Mouse (Mus musculus) embryonic facial prominence, embryonic 14.5 days (tissue): Measurements from ENCODE around the gene 1700020L24Rik. TPM values are rescaled to one million over a fixed set of nuclear protein-coding genes. Genes with fewer than 3 reads are reported as not detected.
A peak's percentile ranks its signal among the peaks of the same experiment; 100 is the strongest.

Source experiments
- ATAC-seq: fragments of 200-750 bp; cut with Nextera tagmentation; 2 replicates; pipeline ENCODE4 v1.8.0; 2017; ENCODE audit warnings: low read depth, moderate number of reproducible peaks, moderate TSS enrichment
- DNase-seq: peaks from one replicate; pipeline ENCODE4 v3.0.0-alpha.2; 2015; ENCODE audit warnings: low spot score
- H3K27ac ChIP-seq: fragments of 300-500 bp; sonication (generic); replicated peaks from 2 replicates; pipeline ENCODE4 v1.5.1; 2014; ENCODE audit warnings: low read depth, mild to moderate bottlenecking, low read length, moderate library complexity
- H3K27me3 ChIP-seq: fragments of 300-500 bp; sonication (generic); replicated peaks from 2 replicates; pipeline ENCODE4 v1.6.1; 2014; ENCODE audit warnings: low read length; ENCODE audit not compliant: control insufficient read depth, insufficient read depth
- H3K36me3 ChIP-seq: fragments of 300-500 bp; sonication (generic); 2 replicates; pipeline ENCODE4 v1.6.1; 2014; ENCODE audit warnings: low read length, mixed read lengths; ENCODE audit not compliant: control insufficient read depth, insufficient read depth
- H3K4me1 ChIP-seq: fragments of 300-500 bp; sonication (generic); 2 replicates; pipeline ENCODE4 v1.6.1; 2014; ENCODE audit warnings: antibody characterized with exemption, low read length; ENCODE audit not compliant: control insufficient read depth, insufficient read depth
- H3K4me2 ChIP-seq: fragments of 300-500 bp; sonication (generic); 2 replicates; pipeline ENCODE4 v1.6.1; 2014; ENCODE audit warnings: low read depth, mild to moderate bottlenecking, low read length, moderate library complexity, mixed read lengths
- H3K4me3 ChIP-seq: fragments of 300-500 bp; sonication (generic); 2 replicates; pipeline ENCODE4 v1.5.1; 2014; ENCODE audit warnings: low read depth, mild to moderate bottlenecking, low read length
- H3K9ac ChIP-seq: fragments of 300-500 bp; sonication (generic); 2 replicates; pipeline ENCODE4 v1.6.1; 2014; ENCODE audit warnings: low read depth, mild to moderate bottlenecking, low read length, moderate library complexity, mixed read lengths
- H3K9me3 ChIP-seq: fragments of 300-500 bp; sonication (generic); 2 replicates; pipeline ENCODE4 v1.6.1; 2016; ENCODE audit warnings: low read length; ENCODE audit not compliant: control insufficient read depth
- WGBS: fragments of 180-500 bp; shearing (Covaris S2); extraction: QIAGEN DNeasy Blood & Tissue Kit; methylation state at CpG from one replicate; pipeline ENCODE4 v1.1.7; 2014; 5-methylcytosine and 5-hydroxymethylcytosine counted together
- polyA plus RNA-seq: library from polyadenylated mRNA; unstranded; fragments of >200 nt; fragmentation: Nextera tagmentation; extraction: Ambion mirVana; gene quantifications from 2 replicates; pipeline ENCODE4 v1.2.1, GENCODE M21; 2014

The 1700020L24Rik gene
- polyA plus RNA-seq, 1 experiment from 2014 or later, result 0.77 TPM

DNA sequence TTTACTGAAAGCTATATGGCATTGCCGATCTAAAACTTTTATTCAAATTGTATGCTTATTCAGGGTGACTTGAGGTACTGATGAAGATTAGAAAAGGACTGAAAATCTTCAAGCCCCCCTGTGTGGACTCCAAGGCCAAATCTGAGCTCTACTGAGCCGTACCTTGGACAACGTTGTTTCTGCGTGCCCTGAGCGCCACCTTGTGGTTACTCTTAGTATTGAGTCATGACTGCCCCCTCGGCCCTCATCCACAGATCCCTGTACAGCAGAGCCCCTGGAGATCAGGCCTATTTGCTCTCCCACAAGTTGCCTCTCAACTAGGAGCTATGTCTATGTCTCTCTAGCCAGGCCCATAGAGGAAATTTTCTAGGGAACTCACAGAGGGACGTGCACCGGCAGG is 12.8 kb upstream of the 1700020L24Rik start:
- no peaks in the 10 kb centered on the region for H3K9me3 ChIP-seq
- H3K4me1 ChIP-seq, result no peaks in the 10 kb centered on the region
- H3K4me2 ChIP-seq, result no peak overlapping the region
- WGBS, result 6% methylated on average over 8 of the region's 8 CpGs
- H3K4me3 ChIP-seq, result no peak overlapping the region
- peak; percentile 19; the same call in 1 of the 2 replicates for ATAC-seq
- no peak overlapping the region for H3K9ac ChIP-seq
- peak; percentile 50 for DNase-seq
- H3K27me3 ChIP-seq, result peaks cover 35% of the 10 kb centered on the region
- no peak overlapping the region for H3K27ac ChIP-seq
- H3K36me3 ChIP-seq, result no peaks in the 10 kb centered on the region

DNA sequence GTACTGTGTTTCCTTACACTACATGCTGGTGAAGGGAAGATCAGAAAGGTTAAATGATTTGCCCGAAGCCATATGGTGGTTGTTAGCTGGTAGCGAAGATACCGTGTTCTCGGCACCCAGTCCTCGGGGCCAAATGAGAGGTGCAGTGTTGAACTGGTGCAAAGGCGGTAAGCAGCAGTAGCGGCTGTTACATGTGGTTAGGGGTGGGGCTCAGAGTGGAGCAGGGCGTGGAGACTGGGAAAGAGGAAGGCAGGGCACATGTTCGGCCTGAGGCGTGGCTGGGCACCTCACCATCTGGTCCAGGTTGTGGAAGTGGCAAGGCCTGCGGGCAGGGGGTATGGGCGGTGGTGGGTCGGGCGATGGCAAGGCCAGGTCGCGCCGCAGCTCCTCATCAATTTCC is 10.5 kb upstream of the 1700020L24Rik start:
- Histone ChIP-seq H3K36me3 (no peaks in the 10 kb centered on the region), H3K27ac (no peak overlapping the region), H3K4me2 (no peak overlapping the region), H3K9ac (no peak overlapping the region), H3K4me1 (no peaks in the 10 kb centered on the region), H3K27me3 (peaks cover 16% of the 10 kb centered on the region), H3K9me3 (no peaks in the 10 kb centered on the region), H3K4me3 (no peak overlapping the region)
- WGBS, result 28% methylated on average over 16 of the region's 17 CpGs
- ATAC-seq, result no peak
- DNase-seq, result no peak

DNA sequence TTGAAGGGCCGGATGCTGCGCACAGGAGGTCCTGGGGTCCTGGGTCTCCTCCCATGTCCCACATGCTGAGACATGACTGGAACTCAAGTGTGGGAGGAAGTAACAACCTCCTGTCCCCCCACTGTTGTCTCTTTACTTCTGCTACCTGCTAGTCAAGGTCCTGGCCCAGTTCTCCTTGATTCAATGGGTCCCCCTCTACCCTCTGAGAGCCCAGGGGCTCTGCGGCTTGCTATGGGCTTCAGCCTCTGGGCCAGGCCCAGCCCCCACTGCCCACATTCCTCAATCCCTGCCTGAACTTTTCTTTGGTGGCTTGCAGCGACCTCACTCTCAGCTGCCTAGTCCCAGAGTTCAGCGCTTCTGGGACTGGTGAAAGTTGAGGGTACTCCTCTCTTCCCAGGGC is 8.1 kb upstream of the 1700020L24Rik start, which contains the start of gene Gas2l2:
Gene Gas2l2, minus strand, starts transcription at position 101 of the 400 bp plus-strand sequence.
- Histone ChIP-seq H3K36me3 (no peaks in the 10 kb centered on the region), H3K4me2 (peak within 1 kb of the TSS; percentile 18; the same call in 1 of the 2 replicates), H3K27me3 (peaks cover 14% of the 10 kb centered on the region), H3K9ac (no peak within 1 kb of the TSS), H3K4me3 (no peak within 1 kb of the TSS), H3K4me1 (no peaks in the 10 kb centered on the region), H3K9me3 (no peaks in the 10 kb centered on the region), H3K27ac (no peak within 1 kb of the TSS)
- no peak for ATAC-seq
- no peak for DNase-seq
- WGBS, result 59% methylated on average over 5 of the region's 5 CpGs

DNA sequence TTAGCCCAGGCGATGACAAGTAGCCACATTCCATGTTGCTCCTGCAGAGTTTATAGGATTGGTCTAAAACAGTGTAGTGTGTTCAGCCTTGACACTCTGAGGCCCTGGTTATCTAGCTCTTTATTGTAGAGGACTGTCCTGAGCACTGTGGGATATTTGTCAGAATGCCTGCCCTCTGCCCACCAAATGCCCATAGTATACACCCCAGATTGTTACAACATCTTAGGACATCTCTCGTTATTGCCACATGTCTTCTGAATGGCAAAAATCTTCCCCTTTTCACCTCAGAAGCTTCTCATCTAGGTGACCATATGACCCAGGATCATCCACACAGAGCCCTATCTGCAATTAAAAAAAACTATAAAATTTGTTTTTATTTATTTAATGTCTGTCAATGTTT is 4.9 kb upstream of the 1700020L24Rik start:
- ATAC-seq (no peak), DNase-seq (no peak)
- H3K4me3 ChIP-seq, result no peak overlapping the region
- H3K4me1 ChIP-seq, result no peaks in the 10 kb centered on the region
- no peaks in the 10 kb centered on the region for H3K36me3 ChIP-seq
- H3K9me3 ChIP-seq, result no peaks in the 10 kb centered on the region
- no peak overlapping the region for H3K4me2 ChIP-seq
- 76% methylated on average over 2 of the region's 2 CpGs for WGBS
- H3K27me3 ChIP-seq, result peaks cover 8% of the 10 kb centered on the region
- H3K27ac ChIP-seq, result no peak overlapping the region
- no peak overlapping the region for H3K9ac ChIP-seq

DNA sequence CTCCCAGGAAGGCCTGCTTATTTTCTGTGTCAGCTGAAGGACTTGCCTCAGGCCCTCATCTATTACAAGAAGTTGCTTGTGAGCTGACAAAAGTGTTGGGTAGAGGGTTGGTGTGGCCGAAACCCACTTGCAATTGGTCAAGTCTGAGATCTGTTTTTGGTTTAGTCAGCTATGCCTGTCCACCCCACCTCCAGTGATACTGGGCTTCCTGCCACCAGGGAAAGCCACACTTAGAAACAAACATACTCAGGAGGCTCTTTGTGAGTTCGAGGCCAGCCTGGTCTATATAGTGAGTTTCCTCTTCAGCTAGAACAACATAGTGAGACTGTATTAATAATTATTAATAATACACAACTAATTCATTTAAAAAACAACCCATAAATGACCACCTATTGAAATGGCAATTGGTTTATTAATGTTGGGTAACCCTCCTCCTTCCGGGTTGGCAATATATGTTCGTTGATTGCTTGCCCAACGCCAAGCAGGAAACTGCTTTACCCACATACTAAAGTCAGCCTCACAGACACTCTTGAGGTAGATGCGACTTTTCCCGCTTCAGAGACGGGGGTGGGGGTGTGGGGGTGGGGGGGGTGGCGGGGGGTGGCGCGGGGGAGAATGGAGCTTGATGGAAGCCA is 2.1 kb downstream of the 1700020L24Rik start:
- 43% methylated on average over 8 of the region's 11 CpGs for WGBS
- Histone ChIP-seq H3K27ac (no peak overlapping the region), H3K4me2 (peak overlapping the region; percentile 89), H3K9ac (peak overlapping the region; percentile 58), H3K4me1 (no peaks in the 10 kb centered on the region), H3K27me3 (peaks cover 41% of the 10 kb centered on the region), H3K36me3 (no peaks in the 10 kb centered on the region), H3K9me3 (no peaks in the 10 kb centered on the region), H3K4me3 (peak overlapping the region; percentile 66)
- no peak for ATAC-seq
- no peak for DNase-seq

DNA sequence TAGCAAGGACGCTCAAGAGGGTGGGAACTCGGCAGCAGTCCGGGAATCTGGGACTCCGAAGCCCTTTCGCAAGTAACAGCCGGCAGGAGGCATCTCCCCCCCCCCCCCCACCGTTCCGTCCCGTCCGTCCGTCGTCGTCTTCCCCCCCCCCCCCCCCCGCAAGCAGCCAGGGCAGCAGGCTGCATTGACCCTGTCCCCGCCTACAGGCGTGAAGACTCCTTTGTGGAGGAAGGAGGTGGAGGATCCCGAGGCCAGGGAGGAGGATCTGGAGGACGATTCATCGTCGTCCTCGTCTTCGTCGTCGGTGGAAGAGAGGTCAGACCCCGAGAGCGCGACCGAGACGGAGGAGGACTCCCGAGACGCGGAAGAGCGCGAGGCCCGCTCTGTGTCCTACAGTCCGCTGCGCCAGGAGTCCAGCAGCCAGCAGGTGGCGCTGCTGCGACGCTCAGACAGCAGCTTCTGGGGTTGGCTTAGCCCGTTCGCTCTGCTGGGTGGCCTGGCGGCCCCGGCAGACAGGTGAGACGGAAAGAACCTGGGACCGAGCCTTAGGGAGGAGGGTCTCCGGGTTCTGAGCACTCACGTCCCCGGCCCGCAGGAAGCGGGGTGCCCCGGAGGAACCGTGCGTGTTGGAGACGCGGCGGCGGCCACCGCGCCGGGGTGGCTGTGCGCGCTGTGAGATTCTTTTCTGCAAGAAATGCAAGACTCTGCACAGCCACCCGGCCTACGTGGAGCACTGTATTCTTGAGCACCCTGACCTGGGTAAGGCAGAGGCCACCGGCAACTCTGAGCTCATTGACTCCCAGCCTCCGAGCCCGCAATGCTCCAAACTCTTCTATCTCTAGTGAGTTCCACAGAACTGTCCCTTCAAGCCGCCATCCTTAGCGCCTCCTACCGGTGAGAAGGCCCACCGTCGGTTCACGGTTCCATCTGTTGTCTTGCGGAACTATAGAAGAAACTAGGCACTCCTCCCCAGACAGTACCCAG is 2.9 kb downstream of the 1700020L24Rik start:
- Histone ChIP-seq H3K9me3 (no peaks in the 10 kb centered on the region), H3K4me2 (peak overlapping the region; percentile 89), H3K4me1 (peaks cover 4% of the 10 kb centered on the region), H3K36me3 (no peaks in the 10 kb centered on the region), H3K27ac (no peak overlapping the region), H3K9ac (peak overlapping the region; percentile 58), H3K4me3 (peak overlapping the region; percentile 66), H3K27me3 (peaks cover 49% of the 10 kb centered on the region)
- WGBS, result under 1% methylated on average over 45 of the region's 75 CpGs
- ATAC-seq (peak; percentile 96), DNase-seq (peak; percentile 94)

DNA sequence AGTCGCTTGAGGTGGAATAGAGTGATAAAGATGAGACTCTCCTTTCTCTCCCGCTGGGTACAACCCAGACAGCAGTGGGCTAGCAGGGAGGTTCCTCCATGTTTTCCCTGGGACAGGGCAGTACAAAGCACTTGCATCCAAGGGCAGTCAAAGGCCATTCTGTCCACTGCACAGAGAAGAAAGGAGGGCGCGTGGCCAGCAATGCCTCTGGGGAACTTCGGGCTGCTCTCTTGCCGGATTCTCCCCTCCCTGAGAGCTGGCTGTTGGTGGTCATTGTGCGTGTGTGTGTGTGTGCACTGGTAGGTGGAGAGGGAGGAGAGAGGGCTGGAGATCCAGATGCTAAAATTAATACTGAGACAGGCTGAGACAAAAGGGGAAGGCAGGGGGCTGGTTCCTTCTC is 3.8 kb downstream of the 1700020L24Rik start:
- H3K4me3 ChIP-seq, result peak overlapping the region; percentile 66; the same call in 1 of the 2 replicates
- H3K27me3 ChIP-seq, result peaks cover 54% of the 10 kb centered on the region
- no peak overlapping the region for H3K9ac ChIP-seq
- ATAC-seq (no peak), DNase-seq (no peak)
- WGBS, result 36% methylated on average over 7 of the region's 7 CpGs
- H3K4me1 ChIP-seq, result peaks cover 4% of the 10 kb centered on the region
- no peaks in the 10 kb centered on the region for H3K36me3 ChIP-seq
- H3K27ac ChIP-seq, result no peak overlapping the region
- H3K9me3 ChIP-seq, result no peaks in the 10 kb centered on the region
- peak overlapping the region; percentile 89; the same call in 1 of the 2 replicates for H3K4me2 ChIP-seq

DNA sequence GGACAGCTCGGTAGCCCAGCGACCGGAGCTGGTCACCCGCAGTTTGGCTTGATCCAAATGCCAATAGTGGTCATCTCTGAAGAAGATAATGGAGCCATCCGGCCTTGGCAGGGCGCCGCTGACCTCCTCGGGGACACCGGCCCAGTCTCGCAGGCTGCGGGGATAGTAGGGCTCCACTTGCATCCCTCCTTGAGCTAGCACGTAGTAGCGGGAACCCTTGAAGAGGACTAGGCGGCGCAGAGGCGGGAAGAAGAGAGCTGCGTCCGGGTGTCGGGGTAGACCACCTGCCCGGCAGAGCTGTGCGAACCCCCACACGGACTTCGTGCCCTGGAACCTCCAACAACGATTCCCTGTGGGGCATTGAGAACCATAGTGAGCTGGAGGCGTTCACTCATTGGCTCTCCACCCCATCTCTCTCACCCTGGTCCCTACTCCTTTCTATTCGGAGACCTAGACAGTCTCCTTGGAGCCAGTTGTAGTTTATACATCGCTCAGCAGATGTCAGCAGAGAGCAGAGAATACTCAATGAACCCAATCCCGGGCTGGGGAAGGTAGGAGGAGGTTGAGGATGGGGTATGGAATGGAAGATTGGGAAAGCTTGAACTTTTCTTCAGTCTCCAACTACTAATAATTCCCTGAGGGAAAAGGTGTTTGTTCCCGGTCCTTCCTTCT is 5.3 kb downstream of the 1700020L24Rik start:
- Histone ChIP-seq H3K36me3 (no peaks in the 10 kb centered on the region), H3K4me1 (peaks cover 4% of the 10 kb centered on the region), H3K4me3 (peak overlapping the region; percentile 25; the same call in 1 of the 2 replicates), H3K4me2 (peak overlapping the region; percentile 36), H3K27ac (no peak overlapping the region), H3K27me3 (peaks cover 54% of the 10 kb centered on the region), H3K9me3 (no peaks in the 10 kb centered on the region), H3K9ac (peak overlapping the region; percentile 8; the same call in 1 of the 2 replicates)
- DNase-seq (peak; percentile 58), ATAC-seq (peak; percentile 26; the same call in 1 of the 2 replicates)
- 12% methylated on average over 19 of the region's 29 CpGs for WGBS
